Mouse (Mus musculus) olfactory bulb, adult 2 months (tissue): ENCODE measurements around the gene Trappc3.

Experiments used
- CTCF ChIP-seq: fragments of 200-500 bp; IDR thresholded peaks from 2 replicates; pipeline ENCODE4 v1.5.1; 2012; ENCODE audit warnings: low read depth, mild to moderate bottlenecking, low read length, moderate library complexity; ENCODE audit not compliant: insufficient read depth
- POLR2A ChIP-seq: fragments of 200-500 bp; IDR thresholded peaks from 2 replicates; pipeline ENCODE4 v1.6.1; 2012; ENCODE audit warnings: mild to moderate bottlenecking, low read depth, low read length, moderate library complexity; ENCODE audit not compliant: insufficient read depth

DNA sequence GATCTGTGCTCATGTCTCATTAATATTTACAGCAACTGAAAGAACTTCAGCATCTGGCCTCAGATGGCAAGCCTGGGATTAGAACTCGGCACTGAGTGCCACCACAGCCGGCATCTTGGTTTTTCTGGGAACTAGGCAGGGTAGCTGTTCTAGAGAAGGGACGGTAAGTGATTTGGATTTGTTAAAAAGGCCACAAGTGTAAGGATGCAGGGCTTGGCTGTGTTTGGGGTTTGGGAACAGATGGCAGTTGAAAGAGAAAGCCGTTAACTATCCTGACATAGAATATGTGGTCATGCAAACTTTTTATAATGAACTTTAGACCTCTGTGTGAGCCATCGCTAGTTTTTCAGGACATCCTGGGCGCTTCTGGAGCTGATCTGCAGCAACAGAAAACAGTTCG is 450 bp upstream of the Trappc3 start:
- TF ChIP-seq CTCF: no peak
- TF ChIP-seq POLR2A: no peak
